In the genomic region with DNA sequence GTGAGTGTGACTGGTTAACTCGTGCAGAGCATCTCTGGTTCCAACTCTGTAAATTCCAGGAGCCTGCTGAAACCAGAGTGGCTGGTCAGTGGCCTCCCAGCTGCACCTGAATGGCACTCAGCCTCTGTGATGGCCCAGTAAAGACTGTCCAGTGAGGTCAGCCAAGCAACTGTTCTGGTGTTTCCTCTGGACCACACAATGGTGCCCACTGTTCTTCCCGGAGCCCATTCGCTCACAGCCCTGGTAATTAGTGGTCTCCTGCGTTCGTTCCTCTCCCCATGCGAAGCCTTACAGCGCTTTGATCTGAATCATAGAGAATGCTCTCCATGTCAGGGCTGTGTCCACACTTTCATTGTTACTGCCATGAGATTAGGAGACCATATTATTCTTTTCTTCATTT, we compare ENCODE assay signal across 15 mouse cellular contexts.
"Had no signal": no experiment of that assay in that cellular context is flagged by ENCODE, and none has a peak within 500 bp of the region (broad histone marks: within the 10 kb centered on the region; RNA-seq: fewer than 3 reads in every experiment).

No protein-coding gene starts in this region.

- DNase-seq: kidney, postnatal 25 days; layer of hippocampus, adult 9-11 months; left cerebral cortex, postnatal 4 days; liver, embryonic 13.5 days; lung, adult 2 months; lung, postnatal 14 days; lung, postnatal 4 days; midbrain, embryonic 14.5 days; right cerebral cortex, postnatal 25 days; spleen, adult 18-20 months; thymus, postnatal 25 days had no signal

- H3K4me2 ChIP-seq: liver, embryonic 13.5 days; midbrain, embryonic 11.5 days; stomach, embryonic 15.5 days had no signal

- H3K27me3 ChIP-seq: liver, embryonic 13.5 days; stomach, embryonic 15.5 days had no signal

- H3K4me3 ChIP-seq: layer of hippocampus, adult 2 months; liver, embryonic 13.5 days; stomach, embryonic 15.5 days had no signal

- H3K9me3 ChIP-seq: liver, embryonic 13.5 days; stomach, embryonic 15.5 days had no signal

- H3K36me3 ChIP-seq: liver, embryonic 13.5 days; stomach, embryonic 15.5 days had no signal

- H3K9ac ChIP-seq: liver, embryonic 13.5 days; stomach, embryonic 15.5 days had no signal

- H3K27ac ChIP-seq: kidney, postnatal 0 days; layer of hippocampus, adult 2 months; liver, embryonic 13.5 days; stomach, embryonic 15.5 days had no signal

- H3K4me1 ChIP-seq: liver, embryonic 13.5 days; stomach, embryonic 15.5 days had no signal
